Mouse (Mus musculus) fat pad, adult 2 months (tissue): ENCODE results near the gene Ptms.
"Not testable (repeated sequence)": the region's sequence is repeated elsewhere in the genome, so short reads cannot be mapped to it uniquely, and the experiment has no call there.

Experiments
- DNase-seq: peaks from one replicate; pipeline ENCODE4 v3.0.0-alpha.2; 2011; ENCODE audit warnings: low read depth, low spot score; ENCODE audit errors: extremely low read depth

Gene Ptms

GRCm38 (mm10) chr6:124907767-124908166 is 12.1 kb downstream of the Ptms start:
- no peak for DNase-seq

GRCm38 (mm10) chr6:124904991-124905860 is 14.7 kb downstream of the Ptms start:
- no peak for DNase-seq

- DNase-seq, result no peak
Observed at GRCm38 (mm10) chr6:124904161-124904981, 15.5 kb downstream of the Ptms start.

GRCm38 (mm10) chr6:124903580-124904151 is 16.2 kb downstream of the Ptms start:
- no peak for DNase-seq

- DNase-seq, result no peak
Observed at GRCm38 (mm10) chr6:124901851-124902250, 18.1 kb downstream of the Ptms start.

GRCm38 (mm10) chr6:124900801-124901480 is 19.0 kb downstream of the Ptms start:
- no peak for DNase-seq

GRCm38 (mm10) chr6:124900056-124900800 is 19.7 kb downstream of the Ptms start:
- DNase-seq, result no peak

GRCm38 (mm10) chr6:124898359-124898758 is 21.5 kb downstream of the Ptms start:
- no peak for DNase-seq

- not testable (repeated sequence) for DNase-seq
Observed at GRCm38 (mm10) chr6:124894113-124894512, 25.8 kb downstream of the Ptms start.

GRCm38 (mm10) chr6:124890997-124891396 is 28.9 kb downstream of the Ptms start:
- DNase-seq, result no peak

- no peak for DNase-seq
Observed at GRCm38 (mm10) chr6:124888555-124889125, 31.3 kb downstream of the Ptms start.

GRCm38 (mm10) chr6:124887986-124888385 is 31.9 kb downstream of the Ptms start, which contains the start of gene Cd4:
TSS of gene Cd4 (minus strand) at chr6:124888221.
- no peak for DNase-seq

GRCm38 (mm10) chr6:124885956-124886381 is 33.9 kb downstream of the Ptms start:
- no peak for DNase-seq

- DNase-seq, result no peak
Observed at GRCm38 (mm10) chr6:124884714-124885500, 35.0 kb downstream of the Ptms start.

- no peak for DNase-seq
Observed at GRCm38 (mm10) chr6:124883351-124883750, 36.6 kb downstream of the Ptms start.

- DNase-seq, result no peak
Observed at GRCm38 (mm10) chr6:124881821-124882220, 38.1 kb downstream of the Ptms start.

GRCm38 (mm10) chr6:124879390-124879789 is 40.5 kb downstream of the Ptms start:
- no peak for DNase-seq

- DNase-seq, result no peak
Observed at GRCm38 (mm10) chr6:124874348-124874747, 45.6 kb downstream of the Ptms start.

GRCm38 (mm10) chr6:124866560-124866959 is 53.3 kb downstream of the Ptms start:
- DNase-seq, result no peak
